Mouse (Mus musculus) lung, postnatal 0 days (tissue): ENCODE data around the gene Twf1.

Experiments used
- CTCF ChIP-seq: IDR thresholded peaks from 2 replicates; pipeline ENCODE4 v1.5.1; 2016; ENCODE audit warnings: antibody characterized with exemption, mild to moderate bottlenecking
- EP300 ChIP-seq: IDR thresholded peaks from 2 replicates; pipeline ENCODE4 v1.6.1; 2016; ENCODE audit warnings: antibody characterized with exemption, mild to moderate bottlenecking, control low read depth

- no peak for TF ChIP-seq CTCF
- no peak for TF ChIP-seq EP300
These were observed 18.2 kb downstream of the Twf1 start for GRCm38 (mm10) chr15:94571501-94571900.
